Mouse (Mus musculus) hindbrain, postnatal 0 days (tissue): ENCODE results near the gene Pcbp1. TPM values are rescaled to one million over a fixed set of nuclear protein-coding genes. Genes with fewer than 3 reads are reported as not detected.

Experiments used
- ATAC-seq: fragments of 200-750 bp; cut with Nextera tagmentation; 2 replicates; pipeline ENCODE4 v1.8.0; 2017; ENCODE audit warnings: mild to moderate bottlenecking, moderate TSS enrichment, moderate library complexity
- DNase-seq: peaks from one replicate; pipeline ENCODE4 v3.0.0-alpha.2; 2015; ENCODE audit warnings: low spot score
- H3K27ac ChIP-seq: fragments of 300-500 bp; sonication (generic); 2 replicates; pipeline ENCODE4 v1.5.1; 2014; ENCODE audit warnings: mild to moderate bottlenecking
- H3K27me3 ChIP-seq: fragments of 300-500 bp; sonication (generic); 2 replicates; pipeline ENCODE4 v1.6.1; 2014; ENCODE audit warnings: low read length, mixed read lengths; ENCODE audit not compliant: insufficient read depth
- H3K36me3 ChIP-seq: fragments of 300-500 bp; sonication (generic); 2 replicates; pipeline ENCODE4 v1.6.1; 2014; ENCODE audit warnings: low read length, mixed read lengths; ENCODE audit not compliant: insufficient read depth
- H3K4me1 ChIP-seq: fragments of 300-500 bp; sonication (generic); 2 replicates; pipeline ENCODE4 v1.6.1; 2014; ENCODE audit warnings: antibody characterized with exemption, low read length, mixed read lengths; ENCODE audit not compliant: insufficient read depth
- H3K4me2 ChIP-seq: fragments of 300-500 bp; sonication (generic); 2 replicates; pipeline ENCODE4 v1.6.1; 2014; ENCODE audit warnings: low read depth, mild to moderate bottlenecking, low read length, moderate library complexity, mixed read lengths
- H3K4me3 ChIP-seq: fragments of 300-500 bp; sonication (generic); 2 replicates; pipeline ENCODE4 v1.5.1; 2014; ENCODE audit warnings: low read length
- H3K9ac ChIP-seq: fragments of 300-500 bp; sonication (generic); replicated peaks from 2 replicates; pipeline ENCODE4 v1.6.1; 2014; ENCODE audit warnings: mild to moderate bottlenecking, low read length, moderate library complexity, mixed read lengths
- H3K9me3 ChIP-seq: fragments of 300-500 bp; sonication (generic); 2 replicates; pipeline ENCODE4 v1.6.1; 2016; ENCODE audit warnings: low read length, mixed read lengths
- CTCF ChIP-seq: IDR thresholded peaks from 2 replicates; pipeline ENCODE4 v1.5.1; 2016; ENCODE audit warnings: antibody characterized with exemption, control low read depth, low read depth
- WGBS: fragments of 180-500 bp; shearing (Covaris S2); extraction: QIAGEN DNeasy Blood & Tissue Kit; methylation state at CpG from one replicate; pipeline ENCODE4 v1.1.7; 2014; 5-methylcytosine and 5-hydroxymethylcytosine counted together
- polyA plus RNA-seq: library from polyadenylated mRNA; unstranded; fragments of >200 nt; fragmentation: Nextera tagmentation; extraction: Ambion mirVana; gene quantifications from 2 replicates; pipeline ENCODE4 v1.2.1, GENCODE M21; 2015
- total RNA-seq: library from RNA; depleted of rRNA; stranded (reverse); fragments of >200 nt; gene quantifications from 2 replicates; pipeline ENCODE4 v1.2.3, GENCODE M21; 2014; rRNA removed

Gene Pcbp1
- 61.7 and 71.3 TPM in 2 replicates for total RNA-seq
- polyA plus RNA-seq = 300 and 303 TPM in 2 replicates

- Histone ChIP-seq H3K9ac (peak within 1 kb of the TSS; percentile 96), H3K36me3 (no peaks in the 10 kb centered on the region; the same call in 1 of the 2 replicates), H3K4me1 (peaks cover 12% of the 10 kb centered on the region), H3K9me3 (no peaks in the 10 kb centered on the region), H3K27me3 (no peaks in the 10 kb centered on the region), H3K27ac (peak within 1 kb of the TSS; percentile 100), H3K4me2 (peak within 1 kb of the TSS; percentile 88), H3K4me3 (peak within 1 kb of the TSS; percentile 94)
- ATAC-seq = peak; percentile 90
- no peak for TF ChIP-seq CTCF
- WGBS = 2% methylated on average over 94 of the region's 120 CpGs
- DNase-seq = peak; percentile 98
Measured at GRCm38 (mm10) chr6:86526032-86526960, at the start of gene Pcbp1. Gene Pcbp1, minus strand, starts transcription at chr6:86526321.

- H3K4me1 ChIP-seq = 0 out of 2 replicates have a peak, but pooled peaks cover under 1% of the 10 kb centered on the region
- TF ChIP-seq CTCF = no peak
- ATAC-seq (no peak), DNase-seq (no peak)
- H3K27me3 ChIP-seq = no peaks in the 10 kb centered on the region
- no peaks in the 10 kb centered on the region for H3K9me3 ChIP-seq
- H3K4me2 ChIP-seq = no peak overlapping the region
- no peak overlapping the region for H3K27ac ChIP-seq
- H3K36me3 ChIP-seq = no peaks in the 10 kb centered on the region
- whole genome bisulfite sequencing = 95% methylated on average over 3 of the region's 3 CpGs
- no peak overlapping the region for H3K9ac ChIP-seq
- no peak overlapping the region for H3K4me3 ChIP-seq
Measured at GRCm38 (mm10) chr6:86574495-86574894, 48.4 kb upstream of the Pcbp1 start.

- DNase-seq (no peak), ATAC-seq (peak; percentile 28; the same call in 1 of the 2 replicates)
Measured at GRCm38 (mm10) chr6:86570830-86571229, 44.7 kb upstream of the Pcbp1 start.

GRCm38 (mm10) chr6:86569461-86569820 lies 43.3 kb upstream of the Pcbp1 start:
- DNase-seq (peak; percentile 60), ATAC-seq (peak; percentile 67)
- H3K27ac ChIP-seq = peak overlapping the region; percentile 80
- H3K4me3 ChIP-seq = no peak overlapping the region
- H3K4me2 ChIP-seq = no peak overlapping the region
- 33% methylated on average over 3 of the region's 3 CpGs for WGBS
- no peaks in the 10 kb centered on the region for H3K9me3 ChIP-seq
- no peak for TF ChIP-seq CTCF
- H3K4me1 ChIP-seq = peaks cover 6% of the 10 kb centered on the region; the same call in 1 of the 2 replicates
- no peak overlapping the region for H3K9ac ChIP-seq
- H3K27me3 ChIP-seq = no peaks in the 10 kb centered on the region
- peaks cover 11% of the 10 kb centered on the region; the same call in 1 of the 2 replicates for H3K36me3 ChIP-seq

More at GRCm38 (mm10) chr6:86570830-86571229, 44.7 kb upstream of the Pcbp1 start:
- no peaks in the 10 kb centered on the region for H3K27me3 ChIP-seq
- H3K27ac ChIP-seq = no peak overlapping the region
- no peak for TF ChIP-seq CTCF
- peaks cover 6% of the 10 kb centered on the region; the same call in 1 of the 2 replicates for H3K4me1 ChIP-seq
- WGBS = 49% methylated on average over 9 of the region's 9 CpGs
- no peak overlapping the region for H3K4me2 ChIP-seq
- 0 out of 2 replicates have a peak, but pooled peaks cover 3% of the 10 kb centered on the region for H3K36me3 ChIP-seq
- H3K9ac ChIP-seq = no peak overlapping the region
- H3K9me3 ChIP-seq = no peaks in the 10 kb centered on the region
- no peak overlapping the region for H3K4me3 ChIP-seq

GRCm38 (mm10) chr6:86568816-86569460 lies 42.8 kb upstream of the Pcbp1 start:
- peak; percentile 60 for ATAC-seq
- no peak for TF ChIP-seq CTCF
- Histone ChIP-seq H3K4me3 (no peak overlapping the region), H3K9me3 (no peaks in the 10 kb centered on the region), H3K4me2 (no peak overlapping the region), H3K27ac (peak overlapping the region; percentile 80), H3K9ac (0 out of 2 replicates have a peak overlapping the region, but pooled peaks have one; percentile 24), H3K36me3 (peaks cover 11% of the 10 kb centered on the region; the same call in 1 of the 2 replicates), H3K27me3 (no peaks in the 10 kb centered on the region), H3K4me1 (peaks cover 6% of the 10 kb centered on the region; the same call in 1 of the 2 replicates)
- DNase-seq = peak; percentile 35
- WGBS = 36% methylated on average over 3 of the region's 3 CpGs

- Histone ChIP-seq H3K9me3 (no peaks in the 10 kb centered on the region), H3K4me1 (peaks cover 6% of the 10 kb centered on the region; the same call in 1 of the 2 replicates), H3K4me2 (no peak overlapping the region), H3K9ac (no peak overlapping the region), H3K36me3 (peaks cover 15% of the 10 kb centered on the region), H3K27ac (no peak overlapping the region), H3K27me3 (no peaks in the 10 kb centered on the region), H3K4me3 (no peak overlapping the region)
- DNase-seq = no peak
- WGBS = 88% methylated on average over 2 of the region's 2 CpGs
- TF ChIP-seq CTCF = no peak
- ATAC-seq = no peak
Measured at GRCm38 (mm10) chr6:86565782-86566181, 39.7 kb upstream of the Pcbp1 start.
